Mouse (Mus musculus) cerebellum, postnatal 25 days (tissue): ENCODE data around the gene D430042O09Rik.
A peak's percentile ranks its signal among the peaks of the same experiment; 100 is the strongest.

Source experiments
- DNase-seq, 2 experiments: peaks; one replicate each; pipeline ENCODE4 v3.0.0; 2021; ENCODE audit warnings: mixed read lengths in 2 of 2

Gene D430042O09Rik

DNA sequence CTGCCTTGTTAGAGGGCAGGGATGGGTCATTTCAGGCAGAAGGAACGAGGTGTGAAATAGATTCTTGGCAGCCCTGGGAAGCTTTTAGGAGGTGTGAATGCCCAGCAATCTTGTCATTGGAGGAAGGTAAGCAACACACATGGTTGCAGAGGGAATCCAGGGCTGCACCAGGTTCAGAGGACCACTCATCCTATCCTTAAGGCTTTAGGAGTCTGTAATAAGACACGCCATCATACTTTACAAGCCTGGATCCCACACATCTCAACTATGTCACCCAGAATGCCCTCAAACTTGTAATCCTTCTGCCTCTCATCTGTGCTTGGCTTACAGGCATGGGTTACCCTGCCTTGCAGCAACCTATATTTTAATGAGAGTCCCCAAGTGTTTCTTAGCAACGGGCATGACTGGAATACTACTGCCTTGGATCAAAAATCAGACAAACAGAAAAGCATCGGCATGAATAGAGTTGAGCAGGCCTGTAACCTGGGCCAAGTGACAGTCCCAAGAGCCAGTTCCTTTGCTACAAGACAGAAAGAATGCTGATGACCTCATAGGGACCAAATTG is 178.5 kb downstream of the D430042O09Rik start:
- DNase-seq = no peak

DNA sequence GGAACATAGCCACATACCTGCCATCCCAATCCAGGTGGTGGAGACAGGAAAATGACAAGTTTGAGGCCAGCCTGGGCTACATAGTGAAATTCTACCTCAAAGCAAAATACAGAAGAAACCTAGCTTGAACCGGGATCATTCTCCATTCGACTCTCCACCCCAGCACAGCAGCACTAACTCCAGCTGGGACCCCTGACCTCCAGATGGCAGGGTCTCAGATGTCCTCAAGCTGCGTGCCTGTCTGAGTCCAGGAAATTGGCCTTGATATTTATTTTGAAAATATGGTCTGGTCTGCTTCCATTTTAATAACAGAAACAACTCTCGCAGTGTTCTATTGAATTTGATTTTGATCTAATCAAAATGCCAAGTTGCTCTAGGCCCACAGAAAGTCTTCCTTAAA is 179.4 kb downstream of the D430042O09Rik start:
- no peak for DNase-seq

GRCm38 (mm10) chr7:125887761-125888160 is 180.1 kb downstream of the D430042O09Rik start:
- DNase-seq = no peak

GRCm38 (mm10) chr7:125888373-125888772 is 180.7 kb downstream of the D430042O09Rik start:
- DNase-seq = peak in 1 of 2 experiments; percentile 33

- DNase-seq = no peak
Measured at GRCm38 (mm10) chr7:125893621-125894020, 185.9 kb downstream of the D430042O09Rik start.

- no peak for DNase-seq
Measured at GRCm38 (mm10) chr7:125897059-125897458, 189.4 kb downstream of the D430042O09Rik start.

- DNase-seq = peak; percentile 70 to 79
Measured at GRCm38 (mm10) chr7:125899036-125899435, 191.3 kb downstream of the D430042O09Rik start.

DNA sequence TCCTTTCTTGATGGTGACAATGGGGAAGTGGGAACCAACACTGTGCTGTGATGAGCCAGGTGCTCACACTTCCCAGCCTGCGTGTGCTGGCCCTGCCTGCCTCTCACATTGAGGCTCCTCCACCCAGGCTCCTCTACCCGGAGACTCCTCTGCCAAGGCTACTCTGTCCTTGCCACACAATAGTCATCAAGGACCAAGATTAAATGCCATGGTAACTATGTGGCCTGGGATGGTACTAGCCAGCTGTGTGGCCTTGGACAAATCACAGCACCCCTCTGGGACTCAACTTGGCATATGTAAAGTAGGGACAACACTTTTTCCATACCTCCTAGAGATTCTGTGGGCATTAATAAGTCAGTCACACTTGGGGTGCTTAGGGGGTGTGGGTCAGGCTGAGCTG is 192.2 kb downstream of the D430042O09Rik start:
- no peak for DNase-seq

GRCm38 (mm10) chr7:125900386-125901161 is 192.9 kb downstream of the D430042O09Rik start:
- DNase-seq = no peak

DNA sequence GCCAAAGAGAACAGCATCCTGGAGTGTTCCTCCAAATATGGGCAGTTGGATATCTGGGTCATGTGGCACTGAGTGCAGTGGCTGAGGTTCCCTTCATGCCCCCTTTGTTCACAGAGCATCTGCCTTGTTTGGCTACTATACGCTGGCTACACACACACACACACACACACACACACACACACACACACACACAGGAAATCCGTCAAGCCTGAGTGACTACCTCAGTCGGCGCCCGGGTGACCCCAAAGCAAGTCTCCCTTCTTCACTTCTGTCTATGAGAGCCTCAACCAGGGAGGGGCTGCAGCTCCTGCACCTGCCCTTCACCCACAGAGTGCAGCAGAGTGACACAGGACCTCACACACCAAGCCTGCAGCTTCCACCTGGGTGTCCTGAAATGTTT is 213.1 kb downstream of the D430042O09Rik start:
- DNase-seq = no peak

DNA sequence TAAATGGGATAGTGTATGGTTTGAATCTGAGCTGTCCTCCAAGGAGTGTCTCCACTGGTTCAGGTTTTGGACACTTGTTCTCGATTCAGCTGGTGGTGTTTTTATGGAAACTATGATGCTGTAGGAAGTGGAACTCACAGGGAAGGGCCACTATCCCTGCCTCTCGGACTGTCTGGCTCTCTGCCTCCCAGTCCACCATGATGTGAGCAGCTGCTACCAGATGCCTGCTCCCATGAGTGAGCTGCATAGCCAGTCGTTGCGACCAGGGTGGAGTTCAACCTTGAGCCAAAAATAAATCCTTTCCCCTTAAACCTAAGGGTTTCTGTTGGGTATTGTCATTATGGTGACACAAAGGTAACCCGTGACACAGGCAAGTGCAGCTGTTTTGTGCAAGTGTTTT is 216.4 kb downstream of the D430042O09Rik start:
- DNase-seq = no peak
